Mouse (Mus musculus): ENCODE data around the gene Tsen2.

DNA sequence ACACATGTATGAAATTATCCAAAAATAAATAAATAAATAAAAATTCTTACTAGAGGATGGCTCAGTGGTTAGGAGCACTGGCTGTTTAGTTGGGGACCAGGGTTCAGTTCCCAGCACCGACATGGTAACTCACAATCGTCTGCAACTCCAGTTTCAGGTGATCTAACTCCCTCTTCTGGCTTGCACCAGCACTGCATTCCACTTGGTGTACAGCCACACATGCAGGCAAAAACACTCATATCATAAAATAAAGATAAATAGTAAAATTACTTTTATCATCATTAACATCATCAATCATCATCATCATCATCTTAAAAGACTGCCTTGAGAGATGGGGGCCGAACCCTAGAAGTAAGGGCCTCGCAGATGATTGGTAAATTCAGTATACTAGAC is 56.9 kb downstream of the Tsen2 start:
- TF ChIP-seq CTCF (conservative IDR thresholded peaks at IDR 0.05; ENCODE audit: low read length) (peak; percentile 8; the same call in 1 of the 2 replicates), NANOG (IDR thresholded peaks at IDR 0.05; ENCODE audit: borderline replicate concordance, low read length) (no peak)
